Mouse (Mus musculus) embryonic fibroblast, embryonic 13.5 days (primary cell): ENCODE results near the gene Olfr666. TPM values are rescaled to one million over a fixed set of nuclear protein-coding genes. Genes with fewer than 3 reads are reported as not detected.

Experiments
- H3K27ac ChIP-seq: 2 replicates; pipeline ENCODE4 v1.5.1; 2012; ENCODE audit warnings: low read length, control low read depth, inconsistent platforms; ENCODE audit not compliant: insufficient read depth
- H3K4me1 ChIP-seq: 2 replicates; pipeline ENCODE4 v1.6.1; 2011; ENCODE audit warnings: low read length; ENCODE audit not compliant: control insufficient read depth, insufficient read depth
- H3K4me3 ChIP-seq: 2 replicates; pipeline ENCODE4 v1.5.1; 2011; ENCODE audit warnings: mild to moderate bottlenecking, control low read depth, low read length; ENCODE audit not compliant: insufficient read depth
- CTCF ChIP-seq: IDR thresholded peaks from 2 replicates; pipeline ENCODE4 v1.5.1; 2011; ENCODE audit warnings: mild to moderate bottlenecking, control low read depth, low read length, moderate library complexity, borderline replicate concordance; ENCODE audit not compliant: insufficient read depth
- POLR2A ChIP-seq: IDR thresholded peaks from 2 replicates; pipeline ENCODE4 v1.6.1; 2011; ENCODE audit warnings: low read depth, mild to moderate bottlenecking, control low read depth, low read length, moderate library complexity
- polyA plus RNA-seq: library from polyadenylated mRNA; stranded (reverse); fragments of >200 nt; gene quantifications from 2 replicates; pipeline ENCODE4 v1.2.4, GENCODE M21; 2011; ENCODE audit warnings: low read depth; ENCODE audit not compliant: missing spikeins, insufficient read length

Olfr666 gene
- polyA plus RNA-seq, 1 experiment: not detected

- no peak for TF ChIP-seq POLR2A
- no peak for TF ChIP-seq CTCF
- Histone ChIP-seq H3K4me1 (no peaks in the 10 kb centered on the region), H3K4me3 (no peak overlapping the region), H3K27ac (no peak overlapping the region)
Observed at GRCm38 (mm10) chr7:104843731-104844287, 51.9 kb downstream of the Olfr666 start.

- TF ChIP-seq POLR2A (no peak), CTCF (no peak)
- no peak within 1 kb of the TSS for H3K4me3 ChIP-seq
- no peaks in the 10 kb centered on the region for H3K4me1 ChIP-seq
- no peak within 1 kb of the TSS for H3K27ac ChIP-seq
Observed at GRCm38 (mm10) chr7:104842503-104842902, 53.2 kb downstream of the Olfr666 start, which contains the start of gene Usp17lb. Gene Usp17lb, minus strand, starts transcription at chr7:104842603.

Other genes with a start within 250 kb of the Olfr666 start
- gene Olfr658, start 248.6 kb downstream of the Olfr666 start, polyA plus RNA-seq: not detected in 2 replicates
- not detected in 2 replicates for gene Olfr659, start 229.2 kb downstream of the Olfr666 start, polyA plus RNA-seq
- gene Olfr661, start 209.5 kb downstream of the Olfr666 start, polyA plus RNA-seq: not detected in 2 replicates
- not detected in 2 replicates for gene Usp17le, start 118.5 kb downstream of the Olfr666 start, polyA plus RNA-seq
- gene Usp17lb, start 53.3 kb downstream of the Olfr666 start, polyA plus RNA-seq: not detected in 2 replicates
- gene Usp17la, start 38.9 kb downstream of the Olfr666 start, polyA plus RNA-seq: not detected in 2 replicates
- gene Olfr665, start 17.9 kb downstream of the Olfr666 start, polyA plus RNA-seq: not detected in 2 replicates
- gene Olfr667, start 25.5 kb upstream of the Olfr666 start, polyA plus RNA-seq: not detected in 2 replicates
- not detected in 2 replicates for gene Olfr668, start 32.1 kb upstream of the Olfr666 start, polyA plus RNA-seq
- not detected in 2 replicates for gene Olfr669, start 38.3 kb upstream of the Olfr666 start, polyA plus RNA-seq
- gene Olfr670, start 66.7 kb upstream of the Olfr666 start, polyA plus RNA-seq: not detected in 2 replicates
- gene Olfr671, start 83.2 kb upstream of the Olfr666 start, polyA plus RNA-seq: not detected in 2 replicates
- not detected in 2 replicates for gene Olfr672, start 106.1 kb upstream of the Olfr666 start, polyA plus RNA-seq
- gene Olfr675, start 132.5 kb upstream of the Olfr666 start, polyA plus RNA-seq: not detected in 2 replicates
- not detected in 2 replicates for gene Olfr676, start 136.7 kb upstream of the Olfr666 start, polyA plus RNA-seq
- not detected in 2 replicates for gene Olfr677, start 155.4 kb upstream of the Olfr666 start, polyA plus RNA-seq
- gene Olfr678, start 168.5 kb upstream of the Olfr666 start, polyA plus RNA-seq: not detected in 2 replicates
- gene Olfr679, start 185.3 kb upstream of the Olfr666 start, polyA plus RNA-seq: not detected in 2 replicates
- not detected in 2 replicates for gene Olfr680-ps1, start 196.9 kb upstream of the Olfr666 start, polyA plus RNA-seq
- not detected in 2 replicates for gene Olfr681, start 220.9 kb upstream of the Olfr666 start, polyA plus RNA-seq